Comparison of ENCODE assay signal across 12 mouse cellular contexts in genomic region chr9:117419874-117420485, GRCm38 (mm10).
"Had no signal": no experiment of that assay in that cellular context is flagged by ENCODE, and none has a peak within 500 bp of the region (broad histone marks: within the 10 kb centered on the region; RNA-seq: fewer than 3 reads in every experiment).

No protein-coding gene starts in this region.

- H3K4me3 ChIP-seq: kidney, embryonic 15.5 days; limb, embryonic 13.5 days; midbrain, embryonic 15.5 days; neural tube, embryonic 12.5 days; stomach, embryonic 15.5 days had no signal

- DNase-seq: kidney, adult 2 months; kidney, postnatal 14 days; left cerebral cortex, postnatal 4 days; right cerebral cortex, adult 18-20 months; thymus, postnatal 4 days had no signal

- H3K9ac ChIP-seq: kidney, embryonic 15.5 days; limb, embryonic 13.5 days; liver, embryonic 14.5 days; midbrain, embryonic 15.5 days; neural tube, embryonic 12.5 days; stomach, embryonic 15.5 days had no signal

- H3K4me1 ChIP-seq: kidney, embryonic 15.5 days; limb, embryonic 13.5 days; midbrain, embryonic 15.5 days; neural tube, embryonic 12.5 days; stomach, embryonic 15.5 days had no signal

- ATAC-seq: intestine, embryonic 16.5 days; midbrain, embryonic 15.5 days had no signal

- H3K9me3 ChIP-seq: kidney, embryonic 15.5 days; limb, embryonic 13.5 days; midbrain, embryonic 15.5 days; neural tube, embryonic 12.5 days; stomach, embryonic 15.5 days had no signal

- H3K27ac ChIP-seq: kidney, embryonic 15.5 days; limb, embryonic 13.5 days; liver, embryonic 14.5 days; midbrain, embryonic 15.5 days; neural tube, embryonic 12.5 days; stomach, embryonic 15.5 days had no signal

- H3K4me2 ChIP-seq: kidney, embryonic 15.5 days; limb, embryonic 13.5 days; midbrain, embryonic 15.5 days; neural tube, embryonic 12.5 days; stomach, embryonic 15.5 days had no signal

- H3K27me3 ChIP-seq: kidney, embryonic 15.5 days; limb, embryonic 13.5 days; midbrain, embryonic 15.5 days; neural tube, embryonic 12.5 days; stomach, embryonic 15.5 days had no signal

- H3K36me3 ChIP-seq: kidney, embryonic 15.5 days; limb, embryonic 13.5 days; midbrain, embryonic 15.5 days; neural tube, embryonic 12.5 days; stomach, embryonic 15.5 days had no signal
